Mouse (Mus musculus) T-helper 2 cell (primary cell): ENCODE measurements at regions not wholly inside any gene's neighbourhood (a gene's known extent, or its start where the extent isn't known, plus 50 kb on each side); places are given as distances from the start of the nearest gene placed in this dataset.

Experiments used
- in situ Hi-C: fragments of 300-600 bp; cut with MboI, MseI; formaldehyde crosslinking; loops from one replicate; pipeline ENCODE4 v1.15.1; 2025; ENCODE audit warnings: high pct_unique_total_duplicates

GRCm38 (mm10) chr4:127534411-127534810 lies 176.4 kb upstream of the Gjb5 start:
- in situ Hi-C loops, result no loop called here

- in situ Hi-C loops, result no loop called here
These were observed 175.7 kb upstream of the Gjb5 start for GRCm38 (mm10) chr4:127533726-127534125.

- in situ Hi-C loops, result no loop called here
These were observed 172.8 kb upstream of the Gjb5 start for GRCm38 (mm10) chr4:127530779-127531178.

GRCm38 (mm10) chr4:127522151-127522550 lies 164.2 kb upstream of the Gjb5 start:
- in situ Hi-C loops, result no loop called here

GRCm38 (mm10) chr4:127517978-127518377 lies 160.0 kb upstream of the Gjb5 start:
- in situ Hi-C loops, result no loop called here

GRCm38 (mm10) chr4:127517539-127517938 lies 159.6 kb upstream of the Gjb5 start:
- in situ Hi-C loops, result no loop called here

- in situ Hi-C loops, result no loop called here
These were observed 152.0 kb upstream of the Gjb5 start for GRCm38 (mm10) chr4:127509936-127510335.

- in situ Hi-C loops, result no loop called here
These were observed 144.6 kb upstream of the Gjb5 start for GRCm38 (mm10) chr4:127502621-127503020.

GRCm38 (mm10) chr4:127501881-127502280 lies 143.9 kb upstream of the Gjb5 start:
- in situ Hi-C loops, result no loop called here

- in situ Hi-C loops, result no loop called here
These were observed 129.2 kb upstream of the Gjb5 start for GRCm38 (mm10) chr4:127487016-127487780.

- in situ Hi-C loops, result no loop called here
These were observed 127.3 kb upstream of the Gjb5 start for GRCm38 (mm10) chr4:127485238-127485637.

GRCm38 (mm10) chr4:127482461-127482860 lies 124.5 kb upstream of the Gjb5 start:
- in situ Hi-C loops, result no loop called here

GRCm38 (mm10) chr4:127480339-127480738 lies 122.4 kb upstream of the Gjb5 start:
- in situ Hi-C loops, result no loop called here

- in situ Hi-C loops, result loop anchor here (10.0 kb wide), 1 partner anchor 1425 kb away; no protein-coding TSS in a partner anchor
These were observed 111.9 kb upstream of the Gjb5 start for GRCm38 (mm10) chr4:127469877-127470276.

GRCm38 (mm10) chr4:127454511-127455119 lies 96.6 kb upstream of the Gjb5 start:
- in situ Hi-C loops, result no loop called here

GRCm38 (mm10) chr4:127452081-127452480 lies 94.1 kb upstream of the Gjb5 start:
- in situ Hi-C loops, result no loop called here

GRCm38 (mm10) chr4:127445300-127445699 lies 87.3 kb upstream of the Gjb5 start:
- in situ Hi-C loops, result no loop called here

- in situ Hi-C loops, result no loop called here
These were observed 86.1 kb upstream of the Gjb5 start for GRCm38 (mm10) chr4:127444056-127444455.

- in situ Hi-C loops, result no loop called here
These were observed 84.0 kb upstream of the Gjb5 start for GRCm38 (mm10) chr4:127442001-127442400.

GRCm38 (mm10) chr4:127440602-127441001 lies 82.6 kb upstream of the Gjb5 start:
- in situ Hi-C loops, result no loop called here

GRCm38 (mm10) chr4:127435076-127435475 lies 77.1 kb upstream of the Gjb5 start:
- in situ Hi-C loops, result no loop called here

GRCm38 (mm10) chr4:127430237-127430636 lies 72.3 kb upstream of the Gjb5 start:
- in situ Hi-C loops, result no loop called here

GRCm38 (mm10) chr4:127429748-127430147 lies 71.8 kb upstream of the Gjb5 start:
- in situ Hi-C loops, result no loop called here
